Mouse (Mus musculus) cerebellum, adult 11 months (tissue): ENCODE results near the gene Caskin1.
A peak's percentile ranks its signal among the peaks of the same experiment; 100 is the strongest.

ENCODE experiments used
- DNase-seq: peaks from one replicate; pipeline ENCODE4 v3.0.0; 2022

The Caskin1 gene

DNA sequence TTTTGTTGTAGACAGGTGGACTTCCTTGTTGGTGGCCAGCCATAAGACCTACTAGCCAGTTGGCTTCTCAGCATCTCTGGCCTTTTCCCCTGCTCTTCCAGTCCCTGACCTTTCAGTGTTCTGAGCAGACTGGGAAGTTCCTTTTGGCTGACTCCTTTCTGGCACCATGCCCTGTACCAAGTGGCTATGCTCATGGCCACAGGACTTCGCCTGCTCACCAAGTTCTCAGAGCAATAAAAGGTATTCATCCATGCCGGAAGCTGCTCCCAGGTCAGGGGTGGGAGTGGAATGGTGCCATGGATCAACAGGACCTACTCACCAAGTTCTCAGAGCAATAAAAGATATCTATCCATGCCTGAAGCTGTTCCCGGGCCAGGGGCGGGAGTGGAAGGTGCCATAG lies 15.9 kb upstream of the Caskin1 start:
- peak; percentile 62 for DNase-seq

DNA sequence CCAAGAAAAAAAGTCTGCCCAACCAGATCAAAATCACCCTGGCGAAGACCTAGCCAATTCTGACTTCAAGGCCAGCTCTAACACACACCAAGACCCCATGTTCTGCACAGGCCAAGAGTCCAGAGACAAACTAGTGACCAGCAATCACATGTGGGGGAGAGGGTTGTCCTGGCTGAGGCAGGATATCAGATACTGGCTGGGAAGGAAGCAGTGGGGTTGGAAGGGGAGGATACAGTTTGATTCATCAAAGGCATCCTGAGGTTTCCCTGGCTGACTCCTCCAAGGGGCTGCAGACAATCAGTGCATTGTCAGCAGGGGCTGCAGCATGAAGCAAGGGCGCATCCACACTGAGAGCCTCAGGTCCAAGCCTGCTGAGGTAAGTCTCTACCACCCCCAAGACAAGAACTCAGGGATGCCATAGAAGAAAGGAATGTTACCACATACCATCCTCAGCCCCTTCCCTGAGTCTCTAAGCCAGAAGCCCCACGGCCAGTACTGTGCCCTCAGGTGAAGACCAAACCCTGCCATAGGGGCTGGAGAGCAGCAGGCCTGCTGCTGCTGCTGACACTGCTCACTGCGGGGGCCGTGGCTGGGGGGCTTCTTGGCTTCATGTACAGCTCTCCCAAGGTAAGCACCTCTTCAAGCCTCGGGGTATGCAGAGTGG lies 14.7 kb upstream of the Caskin1 start, which contains the start of gene Bricd5:
TSS of gene Bricd5 (plus strand) at position 273 of the 664 bp plus-strand sequence.
- DNase-seq = no peak

DNA sequence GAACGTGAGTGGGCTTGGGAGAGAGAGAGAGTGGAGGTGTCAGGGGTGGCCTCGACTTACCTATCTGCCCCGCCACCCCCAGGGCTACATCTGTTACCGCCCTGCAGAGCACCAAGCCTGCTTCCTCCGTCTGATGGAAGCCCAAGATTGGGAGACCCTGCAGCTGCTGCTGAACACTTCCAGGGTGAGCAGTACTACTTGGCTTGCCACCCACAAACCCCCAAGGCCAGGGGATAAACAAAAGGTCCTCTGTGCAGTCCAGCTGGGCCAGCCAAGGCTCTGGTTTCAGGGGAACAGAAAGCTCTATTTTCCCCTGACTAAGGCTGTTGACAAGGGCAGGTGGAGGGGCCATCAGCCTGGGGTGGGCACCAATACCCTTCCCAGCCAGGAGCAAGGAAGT lies 13.8 kb upstream of the Caskin1 start:
- peak; percentile 35 for DNase-seq

DNA sequence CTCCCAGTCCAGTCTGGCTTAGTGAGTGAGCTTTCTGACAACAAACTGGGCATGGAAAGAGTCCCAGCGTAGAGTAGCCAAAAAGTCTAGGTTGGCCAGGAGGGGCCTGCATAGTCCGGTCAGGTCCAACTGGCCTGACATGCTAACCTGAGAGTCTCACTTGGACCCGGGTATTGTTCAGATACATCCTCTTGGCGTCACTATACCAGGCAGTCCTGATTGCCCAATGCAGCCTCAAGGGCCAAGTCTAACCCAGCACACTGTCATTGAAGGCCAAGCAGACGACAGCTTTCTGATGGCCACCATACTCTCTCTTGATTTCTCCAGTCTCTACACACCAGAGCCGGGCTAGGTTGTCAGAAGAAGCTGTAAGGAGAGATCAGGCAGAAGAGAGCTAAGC lies 12.8 kb upstream of the Caskin1 start:
- DNase-seq = no peak

DNA sequence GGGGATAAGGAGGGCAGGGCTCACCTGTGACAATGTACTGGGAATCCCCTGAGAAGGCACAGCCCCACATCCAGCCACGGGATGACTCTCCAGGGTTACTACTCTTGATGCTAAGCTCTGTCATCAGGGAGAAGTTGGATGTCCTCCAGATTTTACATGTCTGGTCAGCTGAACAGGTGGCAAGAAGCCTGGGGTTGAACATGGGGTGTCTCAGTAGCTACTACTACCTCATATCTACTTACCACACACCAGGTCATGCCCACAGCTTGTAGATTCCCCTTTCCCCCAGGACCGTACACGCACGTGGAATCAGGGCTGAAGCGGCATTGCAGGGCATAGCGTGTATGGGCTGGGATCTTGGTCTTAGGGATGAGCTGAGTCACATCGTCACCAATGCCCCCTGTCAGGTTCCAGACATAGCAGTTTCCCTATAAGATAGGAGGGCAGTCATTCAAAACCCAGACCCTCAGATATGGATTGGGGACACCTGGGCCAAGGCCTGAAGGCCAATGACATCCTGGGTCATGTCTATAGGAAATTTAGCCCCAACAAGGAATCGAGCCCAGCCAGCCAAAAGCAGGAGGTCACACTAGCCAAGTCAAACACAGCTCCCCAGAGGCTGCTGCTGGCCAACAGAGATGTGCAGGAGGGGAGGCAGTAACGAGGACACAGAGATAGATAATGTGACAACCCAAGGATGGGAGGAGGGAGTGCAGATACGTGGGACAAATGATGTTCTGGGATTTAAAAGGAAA lies 12.2 kb upstream of the Caskin1 start:
- no peak for DNase-seq

DNA sequence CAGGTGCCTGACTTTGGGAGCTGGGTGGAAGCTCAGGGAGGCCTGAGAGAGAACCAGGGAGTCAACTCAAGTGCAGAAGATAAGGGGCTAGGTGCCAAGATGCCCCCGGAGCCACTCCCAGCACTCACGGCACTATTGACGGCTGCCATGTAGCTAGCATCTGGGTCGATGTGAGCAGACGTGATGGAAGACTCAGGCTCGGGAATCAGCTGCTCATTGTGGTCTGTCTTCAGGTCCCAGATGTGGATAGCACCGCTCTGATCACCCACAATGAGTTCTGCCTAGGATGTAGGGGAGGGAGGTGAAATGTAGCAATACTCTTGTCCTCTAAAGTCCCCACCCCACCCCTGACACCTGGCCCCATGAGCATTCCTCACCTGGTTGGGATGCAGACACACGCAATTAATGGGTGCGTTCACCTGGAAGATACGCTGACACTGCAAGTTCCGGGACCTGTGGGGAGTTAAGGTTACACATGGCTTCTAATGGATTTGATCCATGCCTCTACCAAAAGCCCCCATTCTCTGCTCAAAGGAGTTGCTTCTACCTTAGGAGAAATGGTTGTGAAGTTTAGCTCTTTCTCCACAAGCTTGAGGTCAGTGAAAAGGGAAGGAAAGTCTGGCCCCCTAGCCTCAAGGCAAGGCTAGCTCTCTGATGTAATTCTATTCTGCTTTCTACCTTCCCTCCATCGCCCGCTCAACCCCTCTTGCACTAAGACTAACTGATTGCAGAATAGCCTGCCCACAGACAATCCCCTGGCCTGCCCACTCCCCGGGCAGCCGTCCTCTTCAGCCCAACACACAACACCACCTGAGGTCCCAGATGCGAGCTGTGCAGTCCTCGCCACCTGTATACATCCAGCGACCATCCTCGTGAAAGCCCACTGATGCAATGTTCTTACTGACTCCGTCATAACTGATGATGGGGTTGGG lies 11.1 kb upstream of the Caskin1 start:
- DNase-seq = peak; percentile 42

DNA sequence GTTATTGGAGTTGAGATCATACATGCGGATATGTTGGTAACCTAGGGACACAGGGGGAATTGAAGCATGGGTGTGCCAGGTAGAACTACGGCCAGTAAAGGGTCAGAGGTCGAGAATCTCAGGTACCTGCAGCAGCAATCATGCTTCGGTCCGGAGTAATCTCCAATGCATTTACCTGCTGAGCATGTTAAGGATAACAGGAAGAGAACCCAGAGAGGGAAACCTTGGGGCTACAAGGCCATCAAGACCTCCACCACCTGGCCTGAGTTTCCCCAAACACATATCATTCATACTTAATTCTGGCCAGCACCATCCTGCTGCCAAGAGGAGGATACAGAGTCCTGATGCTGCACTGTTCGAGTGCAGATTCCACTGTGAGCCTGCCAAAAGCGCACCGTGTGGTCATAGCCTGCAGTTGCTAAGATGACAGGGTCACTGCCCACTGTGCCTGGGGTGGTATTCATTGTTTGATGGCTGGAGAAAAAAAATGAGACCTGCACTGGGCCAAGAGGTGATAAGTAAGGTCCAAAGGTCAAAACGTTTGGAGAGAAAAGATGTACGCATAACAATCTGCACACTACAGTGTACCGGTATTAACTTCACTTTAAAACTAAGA lies 10.3 kb upstream of the Caskin1 start:
- DNase-seq = peak; percentile 48

DNA sequence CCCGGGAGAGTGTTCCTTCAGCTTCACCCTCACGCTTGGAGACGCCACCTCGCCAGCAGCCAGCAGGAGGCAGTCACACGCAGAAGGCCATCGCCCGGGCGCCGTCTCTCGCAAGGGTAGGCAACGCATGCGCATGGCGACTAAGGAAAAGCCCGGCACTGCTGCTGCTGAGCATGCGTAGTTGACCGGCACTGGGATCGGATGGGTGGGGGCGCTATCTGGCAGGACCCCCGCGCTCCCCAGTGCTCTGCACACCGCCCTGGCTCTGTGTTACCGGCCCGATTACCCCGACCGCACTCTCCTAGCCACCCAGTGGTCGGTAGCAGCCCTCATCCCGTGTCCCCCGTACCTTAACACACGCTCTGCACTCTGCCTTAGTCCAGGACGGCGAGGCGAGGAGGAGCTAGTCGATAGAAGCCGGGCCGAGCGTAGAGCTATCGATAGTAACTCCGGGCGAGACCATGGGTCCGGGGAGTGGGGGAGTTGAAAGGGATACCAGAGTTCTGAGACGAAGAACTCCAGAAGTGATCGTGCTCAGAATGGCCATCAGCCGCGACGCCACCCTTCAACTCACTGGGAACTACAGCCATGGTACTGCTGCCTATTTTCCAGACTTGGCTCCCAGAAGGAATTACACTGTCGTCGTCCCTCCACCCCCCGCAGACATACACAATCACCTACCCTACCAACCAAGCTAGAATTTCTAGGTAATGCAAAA lies 9.6 kb upstream of the Caskin1 start, which contains the start of gene Mlst8:
TSS of gene Mlst8 (minus strand) at position 416 of the 718 bp plus-strand sequence.
- peak; percentile 98 for DNase-seq

DNA sequence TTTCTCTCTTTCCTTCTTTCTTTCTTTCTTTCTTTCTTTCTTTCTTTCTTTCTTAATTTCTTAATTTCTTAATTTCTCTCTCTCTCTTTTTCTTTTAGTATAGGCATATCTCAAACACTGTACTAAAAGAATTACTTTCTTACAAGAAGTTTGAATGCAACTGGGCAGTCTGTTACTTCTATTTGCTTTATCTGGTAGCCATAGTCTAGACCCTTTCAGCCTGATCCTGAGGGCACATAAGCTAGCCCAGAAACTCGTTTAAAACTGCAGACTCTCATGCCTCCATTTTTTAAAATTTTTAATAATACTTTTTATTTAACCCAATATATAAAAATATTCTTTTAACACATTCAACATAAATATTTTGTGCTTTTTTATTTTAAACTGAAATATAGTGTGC lies 9.0 kb upstream of the Caskin1 start:
- no peak for DNase-seq

DNA sequence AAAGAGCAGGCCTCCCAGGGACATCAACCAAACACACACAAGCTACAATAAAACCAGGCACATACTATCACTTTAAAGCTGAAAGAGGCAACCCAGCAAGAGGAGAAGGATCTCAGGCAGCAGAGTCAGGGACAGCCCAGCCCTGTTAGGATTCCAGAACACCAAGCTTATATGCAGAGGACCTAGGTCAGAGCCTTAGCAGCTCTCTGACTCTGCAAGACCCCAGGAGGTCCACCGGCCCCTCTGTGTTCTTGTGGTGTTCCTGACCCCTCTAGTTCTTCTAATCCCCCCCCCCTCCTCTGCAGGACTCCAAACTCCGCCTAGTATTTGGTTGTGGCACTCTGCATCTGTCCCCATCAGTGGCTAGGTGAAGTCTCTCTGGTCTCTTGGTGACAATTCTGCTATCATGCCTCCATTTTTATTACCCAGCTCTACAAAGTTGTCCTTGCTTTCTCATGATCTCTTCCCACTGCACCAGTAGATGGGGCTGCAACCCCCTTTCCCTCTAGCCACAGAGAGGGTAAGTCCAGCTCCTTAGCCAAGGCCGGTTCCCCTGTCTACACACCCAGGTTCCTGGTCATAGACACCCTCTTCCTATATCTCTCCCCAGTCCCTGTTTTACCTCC lies 8.1 kb upstream of the Caskin1 start:
- DNase-seq = no peak

DNA sequence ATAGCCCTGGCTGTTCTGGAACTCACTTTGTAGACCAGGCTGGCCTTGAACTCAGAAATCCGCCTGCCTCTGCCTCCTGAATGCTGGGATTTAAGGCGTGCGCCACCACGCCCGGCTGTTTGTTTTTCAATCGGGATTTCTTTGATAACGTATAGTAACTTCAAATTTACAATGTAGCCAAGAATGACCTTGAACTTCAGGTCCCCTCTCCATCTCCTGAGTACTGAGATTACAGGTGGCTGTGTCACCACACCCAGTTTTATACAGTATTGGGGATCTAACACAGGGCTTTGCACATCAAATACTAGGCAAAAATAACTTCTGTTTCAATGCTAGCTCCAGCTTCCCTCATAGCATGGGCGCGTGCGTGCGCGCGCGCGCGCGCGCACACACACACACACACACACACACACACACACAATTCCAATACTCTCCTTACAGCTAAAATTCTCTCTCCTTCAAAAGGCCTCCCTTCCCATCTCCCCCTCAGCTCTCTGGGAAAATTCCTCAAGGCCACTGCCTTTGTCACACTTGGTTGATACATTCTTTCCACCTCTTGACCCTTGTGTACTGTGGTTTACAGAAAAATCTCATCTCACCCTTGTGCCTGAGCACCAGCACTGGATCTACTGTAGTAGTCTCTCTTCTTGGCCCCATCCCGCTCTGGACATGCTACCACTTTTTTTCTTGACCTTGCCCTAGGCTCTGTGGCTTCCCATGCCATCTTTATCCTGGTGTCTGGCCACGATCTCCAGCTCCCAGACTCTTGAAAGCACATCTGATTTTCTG lies 7.2 kb upstream of the Caskin1 start:
- no peak for DNase-seq

DNA sequence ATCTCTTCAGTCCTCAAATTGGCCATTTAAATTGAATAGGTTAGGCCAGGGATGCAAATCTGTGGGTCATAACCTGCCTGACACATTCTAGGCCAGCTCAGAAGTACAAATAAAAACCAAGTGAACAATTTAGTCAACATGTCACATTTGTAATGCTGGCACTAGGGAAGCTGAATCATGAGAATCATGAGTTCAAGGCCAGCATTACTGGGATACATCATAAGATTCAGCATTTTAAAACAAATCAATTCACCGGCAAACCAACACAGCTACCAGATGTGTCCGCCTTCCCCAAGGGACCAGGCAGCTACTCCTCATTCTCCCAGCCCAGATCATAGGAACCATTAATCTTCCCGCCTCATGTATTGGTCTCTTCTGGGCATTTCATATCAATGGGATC lies 4.9 kb upstream of the Caskin1 start:
- no peak for DNase-seq

DNA sequence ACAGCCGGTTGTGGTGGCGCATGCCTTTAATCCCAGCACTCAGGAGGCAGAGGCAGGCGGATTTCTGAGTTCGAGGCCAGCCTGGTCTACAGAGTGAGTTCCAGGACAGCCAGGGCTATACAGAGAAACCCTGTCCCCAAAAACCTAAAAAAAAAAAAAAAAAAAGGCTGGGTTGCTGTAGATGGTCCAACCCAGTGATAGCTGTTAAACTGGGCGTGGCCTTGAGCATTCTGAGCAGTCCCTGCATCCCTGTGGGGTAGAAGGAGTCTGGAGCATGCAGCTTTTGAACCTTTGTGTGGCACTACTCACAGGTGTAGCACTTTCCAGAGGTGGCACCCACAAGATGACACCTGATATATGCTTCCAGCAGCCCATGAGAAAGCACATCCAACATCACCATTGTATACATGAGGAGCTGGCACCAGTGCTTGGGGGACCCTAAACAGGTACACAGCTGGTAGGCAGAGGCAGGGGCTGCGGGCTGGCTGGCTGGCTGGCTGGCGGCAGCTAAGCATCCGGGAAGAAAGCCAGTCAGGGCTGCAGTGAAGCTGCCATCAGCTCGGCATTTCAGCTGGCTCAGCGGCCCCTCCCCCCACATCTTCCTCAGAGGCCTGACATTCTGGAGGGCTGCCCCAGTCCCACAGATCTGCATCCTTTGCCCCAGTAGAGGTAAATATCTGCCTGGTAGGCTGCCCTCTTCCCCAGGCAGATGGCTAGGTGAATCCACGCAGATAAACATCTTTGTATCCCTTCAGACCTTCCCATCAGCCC lies 3.1 kb upstream of the Caskin1 start:
- peak; percentile 34 for DNase-seq

DNA sequence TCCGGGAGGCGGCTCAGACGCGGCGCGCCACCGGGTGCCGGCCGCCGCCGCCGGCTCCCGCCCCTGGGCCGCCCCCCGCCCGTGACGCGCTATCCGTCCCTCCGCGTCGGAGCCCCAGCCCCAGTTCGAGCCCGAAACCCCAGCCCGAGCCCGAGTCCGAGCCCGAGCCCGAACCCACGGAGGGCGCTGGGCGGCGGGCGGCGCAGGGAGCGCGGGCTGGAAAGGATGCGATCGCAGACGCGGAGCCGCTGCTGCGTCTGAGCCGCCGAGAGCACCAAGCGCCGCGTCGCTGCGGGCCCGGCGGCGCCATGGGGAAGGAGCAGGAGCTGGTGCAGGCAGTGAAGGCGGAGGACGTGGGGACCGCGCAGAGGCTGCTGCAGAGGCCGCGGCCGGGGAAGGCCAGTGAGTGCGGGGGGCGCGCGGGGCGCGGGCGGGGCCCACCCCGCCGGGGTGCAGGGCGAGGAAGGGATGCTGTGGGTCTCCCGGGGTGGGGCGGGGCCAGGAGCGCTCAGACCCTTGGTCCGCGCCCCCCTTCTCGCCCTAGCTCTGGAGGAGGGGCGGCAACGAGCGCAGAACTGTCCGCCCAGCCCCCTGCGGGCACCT lies 362 bp downstream of the Caskin1 start:
- peak; percentile 57 for DNase-seq

DNA sequence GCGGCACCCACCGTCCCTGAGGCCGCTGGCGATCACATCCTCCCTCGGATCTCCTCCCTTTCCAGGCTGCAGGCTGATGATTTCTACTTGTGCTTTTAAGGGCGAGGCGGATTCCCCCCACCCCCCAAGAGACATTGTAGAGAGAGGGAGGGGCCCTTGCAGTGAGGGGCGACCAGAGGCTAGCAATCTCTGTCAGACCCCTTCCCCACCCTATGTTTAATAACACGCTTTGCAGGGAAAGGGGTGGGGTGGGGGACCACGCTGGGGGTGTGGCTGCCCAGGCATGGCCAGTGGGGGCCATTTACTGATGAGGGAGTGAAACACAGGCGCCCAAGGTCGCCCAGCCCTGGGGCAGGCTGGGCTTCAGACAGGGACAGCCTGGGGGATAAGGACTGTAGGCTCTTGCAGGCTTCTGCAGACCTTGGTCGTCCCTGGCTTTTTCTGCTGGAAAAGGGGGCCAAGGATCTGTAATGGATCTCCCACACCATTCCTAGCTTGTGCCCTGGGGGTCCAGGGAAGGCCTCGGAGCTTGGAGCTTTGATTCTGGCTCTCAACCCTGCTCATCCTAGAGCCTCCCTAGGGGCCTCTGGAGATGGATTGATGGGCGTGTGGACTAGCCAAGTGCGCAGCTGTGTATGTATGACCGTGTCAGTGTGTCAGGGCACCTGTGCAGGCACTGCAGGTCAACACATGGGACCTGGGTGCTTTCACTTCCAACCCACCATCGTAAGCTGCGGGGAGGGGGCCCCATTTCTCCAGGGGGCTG lies 1.0 kb downstream of the Caskin1 start:
- DNase-seq = peak; percentile 34

DNA sequence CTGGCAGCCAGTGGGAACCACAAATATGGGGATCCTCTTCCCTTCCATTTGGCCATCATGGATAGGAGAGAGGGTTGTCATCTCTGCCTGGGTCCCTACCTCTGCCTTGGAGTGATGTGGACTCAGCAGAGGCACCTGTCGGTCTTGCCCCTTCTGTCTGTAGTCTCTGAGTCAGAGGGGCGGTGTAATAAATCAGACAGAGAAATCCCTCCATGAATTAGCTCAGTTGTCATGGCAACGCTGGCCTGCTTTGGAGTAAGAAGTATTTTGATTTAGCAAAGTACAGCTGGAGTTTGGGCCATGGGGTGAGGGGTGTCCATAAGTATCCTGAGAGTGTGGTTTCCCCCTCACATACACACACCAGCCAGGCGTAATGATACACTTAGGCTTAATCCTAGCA lies 2.0 kb downstream of the Caskin1 start:
- no peak for DNase-seq

DNA sequence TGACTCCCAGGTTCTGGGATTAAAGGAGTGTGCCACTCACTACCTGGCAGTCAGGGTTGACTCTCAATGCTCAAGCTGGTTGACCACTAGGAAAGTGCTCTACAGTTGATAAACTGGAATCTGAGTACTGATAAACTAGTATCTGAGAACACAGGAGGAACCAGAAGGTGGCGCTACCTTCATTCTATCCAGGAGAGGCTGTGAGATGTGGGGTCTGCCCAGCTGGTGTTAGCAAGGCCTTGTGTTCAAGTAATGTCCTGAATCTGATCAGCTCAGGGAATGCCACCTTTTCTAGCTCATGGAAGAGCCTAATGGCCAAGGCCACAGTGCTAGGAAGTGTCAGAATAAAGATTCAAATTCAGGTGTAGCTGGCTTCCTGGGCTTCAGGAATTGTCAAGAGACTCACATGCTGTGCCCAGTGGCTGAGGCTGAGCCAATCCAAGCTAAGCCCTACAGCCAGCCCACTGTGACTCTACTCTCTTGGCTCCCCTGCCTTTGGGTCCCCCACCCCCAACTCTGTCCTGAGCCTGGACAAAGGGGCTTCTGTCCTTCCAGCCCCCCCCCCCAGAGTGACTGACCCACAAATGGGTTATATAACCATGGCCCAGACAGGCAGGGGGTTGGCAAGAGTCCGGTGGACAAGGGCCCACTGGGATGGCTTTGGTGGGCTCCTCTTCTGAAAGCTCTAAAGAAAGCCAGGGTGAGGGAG lies 6.4 kb downstream of the Caskin1 start:
- DNase-seq = peak; percentile 41

DNA sequence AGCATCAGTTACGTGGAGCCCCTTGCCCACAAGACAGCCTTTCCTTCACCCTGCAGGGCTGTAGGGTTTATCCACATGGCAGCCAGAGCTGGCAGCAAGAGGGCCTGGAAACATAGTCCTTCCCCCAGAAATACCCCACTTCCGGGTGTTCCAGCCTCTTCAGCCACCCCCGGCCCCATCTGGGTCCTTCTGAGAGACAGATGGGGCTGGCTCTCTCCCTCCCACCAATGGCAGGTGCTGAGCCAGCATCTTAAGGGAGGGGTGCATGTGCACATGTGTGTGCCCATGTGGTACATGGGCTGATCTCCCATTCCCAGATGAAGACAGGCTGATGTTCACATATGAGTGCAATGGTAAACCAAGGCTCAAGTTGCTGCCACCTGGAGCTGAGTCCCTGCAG lies 7.0 kb downstream of the Caskin1 start:
- DNase-seq = no peak
